Mouse (Mus musculus): Measurements from ENCODE around the gene Lhx2. TPM values are rescaled to one million over a fixed set of nuclear protein-coding genes. Genes with fewer than 3 reads are reported as not detected.
A peak's percentile ranks its signal among the peaks of the same experiment; 100 is the strongest.

Lhx2 gene
- total RNA-seq, 2 experiments from 2014 or later, result 83.9 to 88.2 TPM

- Histone ChIP-seq H3K4me3 (no peak overlapping the region), H3K27ac (no peak overlapping the region)
- intact Hi-C loops (cut with DNase I), result no loop called here
- DNase-seq (ENCODE audit: extremely low spot score in 1 of 2, low spot score in 2 of 2), result no peak
- TF ChIP-seq CTCF (IDR thresholded peaks at IDR 0.05), result no peak
Observed at GRCm38 (mm10) chr2:38395869-38396236, 56.8 kb downstream of the Lhx2 start.

- H3K4me3 ChIP-seq, result no peak overlapping the region
- no peak overlapping the region for H3K27ac ChIP-seq
- no peak for DNase-seq (ENCODE audit: extremely low spot score in 1 of 2, low spot score in 2 of 2)
- no peak for TF ChIP-seq CTCF (IDR thresholded peaks at IDR 0.05)
- intact Hi-C loops (cut with DNase I), result no loop called here
Observed at GRCm38 (mm10) chr2:38397306-38397705, 58.2 kb downstream of the Lhx2 start.

- TF ChIP-seq CTCF (IDR thresholded peaks at IDR 0.05), result no peak
- DNase-seq (ENCODE audit: extremely low spot score in 1 of 2, low spot score in 2 of 2), result no peak
- intact Hi-C loops (cut with DNase I), result no loop called here
- H3K4me3 ChIP-seq, result no peak overlapping the region
- no peak overlapping the region for H3K27ac ChIP-seq
Observed at GRCm38 (mm10) chr2:38397882-38398281, 58.8 kb downstream of the Lhx2 start.

- H3K27ac ChIP-seq, result peak overlapping the region; percentile 16; the same call in 1 of the 2 replicates
- intact Hi-C loops (cut with DNase I), result no loop called here
- DNase-seq (ENCODE audit: extremely low spot score in 1 of 2, low spot score in 2 of 2), result no peak
- no peak overlapping the region for H3K4me3 ChIP-seq
- TF ChIP-seq CTCF (IDR thresholded peaks at IDR 0.05), result no peak
Observed at GRCm38 (mm10) chr2:38402611-38403010, 63.5 kb downstream of the Lhx2 start.

GRCm38 (mm10) chr2:38403231-38403630 lies 64.2 kb downstream of the Lhx2 start:
- intact Hi-C loops (cut with DNase I), result no loop called here
- H3K4me3 ChIP-seq, result no peak overlapping the region
- H3K27ac ChIP-seq, result peak overlapping the region; percentile 54; the same call in 1 of the 2 replicates
- DNase-seq (ENCODE audit: extremely low spot score in 1 of 2, low spot score in 2 of 2), result peak; percentile 66 to 71
- TF ChIP-seq CTCF (IDR thresholded peaks at IDR 0.05), result no peak

GRCm38 (mm10) chr2:38404007-38404596 lies 65.0 kb downstream of the Lhx2 start:
- H3K27ac ChIP-seq, result no peak overlapping the region

GRCm38 (mm10) chr2:38405356-38405755 lies 66.3 kb downstream of the Lhx2 start:
- no peak for TF ChIP-seq CTCF (IDR thresholded peaks at IDR 0.05)
- intact Hi-C loops (cut with DNase I), result no loop called here
- Histone ChIP-seq H3K4me3 (no peak overlapping the region), H3K27ac (no peak overlapping the region)
- no peak for DNase-seq (ENCODE audit: extremely low spot score in 1 of 2, low spot score in 2 of 2)

More at GRCm38 (mm10) chr2:38404007-38404596, 65.0 kb downstream of the Lhx2 start:
- DNase-seq (ENCODE audit: extremely low spot score in 1 of 2, low spot score in 2 of 2), result no peak
- no peak for TF ChIP-seq CTCF (IDR thresholded peaks at IDR 0.05)
- intact Hi-C loops (cut with DNase I), result no loop called here
- H3K4me3 ChIP-seq, result no peak overlapping the region

- no peak overlapping the region for H3K27ac ChIP-seq
- no peak for TF ChIP-seq CTCF (IDR thresholded peaks at IDR 0.05)
- DNase-seq (ENCODE audit: extremely low spot score in 1 of 2, low spot score in 2 of 2), result no peak
Observed at GRCm38 (mm10) chr2:38409309-38409708, 70.2 kb downstream of the Lhx2 start.

GRCm38 (mm10) chr2:38410227-38410626 lies 71.1 kb downstream of the Lhx2 start:
- intact Hi-C loops (cut with DNase I), result no loop called here
- TF ChIP-seq CTCF (IDR thresholded peaks at IDR 0.05), result no peak

More at GRCm38 (mm10) chr2:38409309-38409708, 70.2 kb downstream of the Lhx2 start:
- intact Hi-C loops (cut with DNase I), result no loop called here
- no peak overlapping the region for H3K4me3 ChIP-seq

GRCm38 (mm10) chr2:38412599-38413177 lies 73.6 kb downstream of the Lhx2 start:
- no peak for DNase-seq (ENCODE audit: extremely low spot score in 1 of 2, low spot score in 2 of 2)
- TF ChIP-seq CTCF (IDR thresholded peaks at IDR 0.05), result no peak
- Histone ChIP-seq H3K27ac (no peak overlapping the region), H3K4me3 (no peak overlapping the region)
- intact Hi-C loops (cut with DNase I), result no loop called here

More at GRCm38 (mm10) chr2:38410227-38410626, 71.1 kb downstream of the Lhx2 start:
- Histone ChIP-seq H3K4me3 (no peak overlapping the region), H3K27ac (no peak overlapping the region)
- no peak for DNase-seq (ENCODE audit: extremely low spot score in 1 of 2, low spot score in 2 of 2)

GRCm38 (mm10) chr2:38417970-38418369 lies 78.9 kb downstream of the Lhx2 start:
- H3K27ac ChIP-seq, result no peak overlapping the region
- TF ChIP-seq CTCF (IDR thresholded peaks at IDR 0.05), result no peak
- intact Hi-C loops (cut with DNase I), result no loop called here
- DNase-seq (ENCODE audit: extremely low spot score in 1 of 2, low spot score in 2 of 2), result no peak
- no peak overlapping the region for H3K4me3 ChIP-seq

Other genes with a start within 250 kb of the Lhx2 start
- gene Dennd1a, start 51.9 kb upstream of the Lhx2 start, total RNA-seq (2021), result 10 to 100 TPM; 84.5 to 87.4 TPM
- gene Nek6, start 172.4 kb downstream of the Lhx2 start, total RNA-seq (2021), result 10 to 100 TPM; 28.2 to 29.4 TPM

All from left cerebral cortex, adult 2 months (tissue).